Mouse (Mus musculus): ENCODE measurements around the gene Hs6st1. TPM values are rescaled to one million over a fixed set of nuclear protein-coding genes. Genes with fewer than 3 reads are reported as not detected.

The Hs6st1 gene
- polyA plus RNA-seq, 1 experiment from 2014 or later = 4.9 TPM

DNA sequence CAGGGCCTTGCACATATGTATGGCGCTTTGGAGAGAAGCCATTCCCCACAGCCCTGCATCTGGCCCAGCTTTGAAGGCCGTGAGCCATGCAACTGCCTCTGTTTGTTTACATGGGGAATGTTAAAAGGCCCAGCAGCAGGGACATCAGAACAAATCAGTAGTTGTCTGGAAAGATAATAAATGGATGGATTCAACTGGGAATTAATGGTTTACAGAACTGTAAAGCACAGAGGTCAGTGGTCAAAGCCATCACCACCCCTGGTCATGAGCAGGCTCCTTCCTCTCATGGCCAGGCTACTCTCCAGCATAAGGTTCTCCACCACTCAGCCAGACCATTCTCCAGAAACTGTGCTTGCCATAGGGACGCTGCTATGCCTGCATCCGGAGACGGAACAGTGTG is 7.5 kb downstream of the Hs6st1 start:
- no peak for DNase-seq (ENCODE audit: low spot score)
- Histone ChIP-seq H3K9me3 (replicated peaks) (no peaks in the 10 kb centered on the region), H3K4me3 (no peak overlapping the region), H3K27ac (replicated peaks) (no peak overlapping the region), H3K27me3 (ENCODE audit: low read depth, poor library complexity, severe bottlenecking) (no peaks in the 10 kb centered on the region), H3K36me3 (peaks cover 94% of the 10 kb centered on the region), H3K4me1 (peaks cover 76% of the 10 kb centered on the region)
- 88% methylated on average over 5 of the region's 5 CpGs for WGBS

DNA sequence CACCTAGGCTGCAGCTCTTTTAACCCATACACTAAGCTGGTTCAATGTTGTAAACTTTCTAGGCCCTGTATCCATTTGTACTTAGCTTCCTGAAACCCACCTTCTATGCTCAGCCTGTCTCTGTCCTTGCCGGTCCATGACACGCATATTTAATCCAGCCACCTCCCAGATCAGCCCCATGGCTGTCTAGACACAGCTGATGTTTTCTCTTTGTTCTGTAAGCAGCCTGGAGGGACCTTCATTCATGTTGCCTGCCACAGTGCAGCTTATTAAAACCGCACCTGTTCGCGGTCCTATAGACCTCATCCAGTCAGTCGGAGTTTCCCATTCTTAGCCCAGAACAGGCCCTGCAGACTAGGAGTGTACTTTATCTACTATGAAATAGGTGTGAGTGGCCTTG is 8.9 kb downstream of the Hs6st1 start:
- H3K27ac ChIP-seq (replicated peaks) = peak overlapping the region; percentile 63
- peaks cover 97% of the 10 kb centered on the region for H3K36me3 ChIP-seq
- no peaks in the 10 kb centered on the region for H3K9me3 ChIP-seq (replicated peaks)
- H3K4me1 ChIP-seq = peaks cover 63% of the 10 kb centered on the region
- WGBS = 83% methylated on average over 6 of the region's 6 CpGs
- H3K27me3 ChIP-seq (ENCODE audit: low read depth, poor library complexity, severe bottlenecking) = no peaks in the 10 kb centered on the region
- DNase-seq (ENCODE audit: low spot score) = no peak
- no peak overlapping the region for H3K4me3 ChIP-seq

DNA sequence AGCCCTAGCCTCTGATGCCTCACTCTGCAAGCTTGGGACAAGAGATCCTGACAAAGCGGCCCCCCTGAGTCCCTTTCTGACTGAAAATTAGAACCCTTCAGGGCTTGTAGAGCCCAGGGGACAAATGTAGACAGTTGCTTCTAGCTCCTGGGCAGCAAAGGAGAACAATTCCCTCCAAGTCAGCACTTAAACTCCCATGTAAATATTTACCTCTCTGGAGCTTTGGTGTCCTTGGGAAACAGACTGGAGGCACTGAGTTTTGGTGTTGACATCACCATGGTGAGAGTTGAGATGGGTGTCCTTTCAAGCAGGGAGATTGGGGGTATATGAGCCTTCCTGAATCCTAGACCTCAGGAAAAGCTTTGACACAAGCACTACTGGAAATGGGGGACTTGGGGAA is 10.1 kb downstream of the Hs6st1 start:
- Histone ChIP-seq H3K4me3 (no peak overlapping the region), H3K36me3 (peaks cover 98% of the 10 kb centered on the region), H3K4me1 (peaks cover 53% of the 10 kb centered on the region), H3K27me3 (ENCODE audit: low read depth, poor library complexity, severe bottlenecking) (no peaks in the 10 kb centered on the region), H3K27ac (replicated peaks) (peak overlapping the region; percentile 63), H3K9me3 (replicated peaks) (no peaks in the 10 kb centered on the region)
- 94% methylated on average over 1 of the region's 1 CpGs for WGBS
- no peak for DNase-seq (ENCODE audit: low spot score)

DNA sequence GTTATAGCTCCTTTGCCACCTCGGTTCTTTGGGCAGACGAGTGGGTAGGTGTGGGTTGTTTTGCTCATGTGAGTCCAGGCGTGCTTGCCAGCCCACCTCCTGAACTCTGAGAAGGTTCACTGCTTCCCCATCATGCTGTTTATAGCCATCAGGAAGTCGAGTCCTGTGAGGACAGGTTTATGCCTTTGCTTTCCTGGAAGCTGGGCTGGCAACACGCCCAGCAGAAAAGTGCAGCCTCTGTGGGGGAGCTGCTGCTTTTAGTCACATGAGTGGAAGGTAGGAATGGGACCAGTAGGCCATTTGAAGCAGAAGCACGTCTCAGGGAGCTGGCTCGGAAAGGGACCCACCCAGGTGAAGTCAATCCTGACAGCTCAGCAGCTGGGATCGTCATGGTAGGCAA is 11.5 kb downstream of the Hs6st1 start:
- 91% methylated on average over 8 of the region's 8 CpGs for WGBS
- Histone ChIP-seq H3K27me3 (ENCODE audit: low read depth, poor library complexity, severe bottlenecking) (no peaks in the 10 kb centered on the region), H3K36me3 (peaks cover 100% of the 10 kb centered on the region), H3K9me3 (replicated peaks) (no peaks in the 10 kb centered on the region), H3K27ac (replicated peaks) (no peak overlapping the region), H3K4me1 (peaks cover 42% of the 10 kb centered on the region), H3K4me3 (no peak overlapping the region)
- DNase-seq (ENCODE audit: low spot score) = no peak

DNA sequence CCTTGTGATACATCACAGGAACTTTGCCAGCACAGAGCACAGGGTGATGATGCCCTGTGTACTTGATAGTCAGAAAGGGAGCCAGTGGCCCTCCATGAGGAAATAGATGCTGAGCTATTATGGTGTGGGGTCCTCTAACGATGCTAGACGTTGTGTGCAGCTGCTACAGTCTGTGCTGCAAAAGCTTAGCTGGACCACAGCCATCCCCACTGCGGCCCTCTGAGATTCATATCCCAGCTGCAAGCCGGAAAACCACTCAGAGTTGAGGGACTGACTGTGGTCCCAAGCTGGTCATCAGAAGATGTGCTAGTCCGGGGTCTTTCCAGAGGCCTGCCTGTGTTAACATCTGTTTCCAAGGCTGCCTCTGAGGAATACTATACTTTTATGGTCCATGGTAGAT is 12.8 kb downstream of the Hs6st1 start:
- Histone ChIP-seq H3K27ac (replicated peaks) (no peak overlapping the region), H3K4me3 (no peak overlapping the region), H3K27me3 (ENCODE audit: low read depth, poor library complexity, severe bottlenecking) (no peaks in the 10 kb centered on the region), H3K36me3 (peaks cover 100% of the 10 kb centered on the region), H3K9me3 (replicated peaks) (peaks cover 4% of the 10 kb centered on the region; the same call in 1 of the 2 replicates), H3K4me1 (peaks cover 29% of the 10 kb centered on the region)
- DNase-seq (ENCODE audit: low spot score) = no peak
- 95% methylated on average over 5 of the region's 5 CpGs for WGBS

DNA sequence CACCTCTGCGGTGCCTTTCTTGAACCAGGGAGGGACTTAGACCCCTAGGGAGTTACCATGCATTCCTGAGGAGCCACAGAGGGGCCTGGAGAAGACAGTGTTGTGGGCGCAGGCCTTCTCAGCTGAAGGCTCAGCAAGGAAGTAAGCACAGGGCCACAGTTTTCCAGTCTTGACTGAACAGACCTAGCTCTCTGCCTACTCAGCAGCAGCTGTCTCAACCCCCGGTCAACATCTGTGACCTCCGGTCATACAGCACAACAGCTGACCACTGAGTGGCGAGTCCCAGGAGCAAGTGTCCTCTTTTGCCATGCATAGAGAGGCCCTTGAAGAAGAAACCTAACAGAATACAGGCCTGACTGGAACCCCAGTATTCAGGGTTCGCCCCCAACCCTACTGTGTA is 14.0 kb downstream of the Hs6st1 start:
- H3K4me3 ChIP-seq = no peak overlapping the region
- H3K4me1 ChIP-seq = peaks cover 17% of the 10 kb centered on the region
- H3K36me3 ChIP-seq = peaks cover 100% of the 10 kb centered on the region
- no peak for DNase-seq (ENCODE audit: low spot score)
- peaks cover 4% of the 10 kb centered on the region; the same call in 1 of the 2 replicates for H3K9me3 ChIP-seq (replicated peaks)
- no peaks in the 10 kb centered on the region for H3K27me3 ChIP-seq (ENCODE audit: low read depth, poor library complexity, severe bottlenecking)
- WGBS = 87% methylated on average over 6 of the region's 6 CpGs
- H3K27ac ChIP-seq (replicated peaks) = no peak overlapping the region

DNA sequence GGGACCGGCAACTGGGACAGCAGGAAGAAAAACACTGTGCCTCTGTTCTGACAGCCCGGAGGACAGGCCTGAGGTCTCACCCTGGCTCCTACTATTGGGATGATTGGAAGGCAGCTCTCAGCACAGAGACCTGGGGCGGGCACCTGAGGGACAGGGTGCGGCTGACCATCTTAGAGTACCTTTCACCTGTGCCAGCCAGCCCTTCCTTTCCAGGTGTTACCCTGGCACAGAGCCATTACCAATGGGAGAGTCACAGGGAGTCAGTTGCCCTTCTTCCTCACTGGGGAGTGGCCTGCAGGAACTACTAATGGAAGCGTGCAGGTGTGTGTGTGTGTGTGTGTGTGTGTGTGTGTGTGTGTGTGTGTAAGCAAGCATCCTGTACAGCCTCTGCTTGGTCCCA is 15.4 kb downstream of the Hs6st1 start:
- peaks cover 4% of the 10 kb centered on the region; the same call in 1 of the 2 replicates for H3K9me3 ChIP-seq (replicated peaks)
- peaks cover 87% of the 10 kb centered on the region for H3K36me3 ChIP-seq
- WGBS = 92% methylated on average over 5 of the region's 5 CpGs

DNA sequence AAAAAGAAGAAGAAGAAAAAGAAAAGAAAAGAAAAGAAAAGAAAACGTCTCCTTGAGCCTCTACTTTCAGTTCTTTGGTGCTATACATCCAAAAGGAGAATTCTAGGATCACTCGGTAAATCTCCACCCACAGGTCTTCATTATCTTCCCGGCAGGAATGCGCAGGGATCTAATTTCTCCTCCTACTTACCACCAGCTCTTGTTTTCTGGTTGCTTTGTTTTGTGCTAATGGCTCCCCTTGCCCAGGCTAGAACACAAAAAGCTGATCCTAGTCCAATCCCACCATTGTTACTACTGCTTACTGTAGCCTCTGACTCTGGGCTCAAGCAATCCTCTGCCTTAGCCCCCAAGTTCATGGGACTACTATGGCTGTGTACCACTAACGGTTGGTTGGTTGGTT is 16.9 kb downstream of the Hs6st1 start:
- Histone ChIP-seq H3K4me1 (peaks cover 31% of the 10 kb centered on the region), H3K36me3 (peaks cover 81% of the 10 kb centered on the region), H3K27ac (replicated peaks) (no peak overlapping the region), H3K9me3 (replicated peaks) (peaks cover 4% of the 10 kb centered on the region; the same call in 1 of the 2 replicates), H3K4me3 (no peak overlapping the region), H3K27me3 (ENCODE audit: low read depth, poor library complexity, severe bottlenecking) (no peaks in the 10 kb centered on the region)
- DNase-seq (ENCODE audit: low spot score) = no peak
- WGBS = 90% methylated on average over 5 of the region's 5 CpGs

More for the DNA sequence above, 15.4 kb downstream of the Hs6st1 start:
- DNase-seq (ENCODE audit: low spot score) = no peak
- Histone ChIP-seq H3K4me3 (no peak overlapping the region), H3K4me1 (peaks cover 16% of the 10 kb centered on the region), H3K27ac (replicated peaks) (no peak overlapping the region), H3K27me3 (ENCODE audit: low read depth, poor library complexity, severe bottlenecking) (no peaks in the 10 kb centered on the region)

DNA sequence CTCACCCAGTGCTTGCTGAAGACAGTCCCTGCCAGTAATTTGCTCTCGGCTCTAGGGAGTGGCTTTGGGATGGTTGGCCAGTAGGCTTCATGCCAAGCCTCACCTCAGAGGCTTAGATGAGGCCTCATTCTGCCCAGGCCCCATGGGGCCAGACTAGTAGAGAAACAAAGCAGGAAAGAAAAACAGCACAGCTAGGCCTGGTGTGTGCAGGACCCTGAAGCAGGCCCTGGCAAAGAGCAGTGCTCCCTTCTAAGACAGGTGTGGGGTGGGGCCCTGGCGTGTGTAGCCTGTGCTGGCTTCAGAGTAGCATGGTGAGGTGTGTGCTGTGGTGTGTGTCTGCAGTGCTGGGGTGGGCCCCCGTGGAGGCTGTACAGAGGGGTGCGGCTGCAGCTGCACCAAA is 20.2 kb downstream of the Hs6st1 start:
- Histone ChIP-seq H3K4me3 (no peak overlapping the region), H3K4me1 (peaks cover 41% of the 10 kb centered on the region), H3K36me3 (peaks cover 76% of the 10 kb centered on the region), H3K27me3 (ENCODE audit: low read depth, poor library complexity, severe bottlenecking) (no peaks in the 10 kb centered on the region), H3K9me3 (replicated peaks) (peaks cover 4% of the 10 kb centered on the region; the same call in 1 of the 2 replicates), H3K27ac (replicated peaks) (peak overlapping the region; percentile 63)
- 67% methylated on average over 4 of the region's 4 CpGs for WGBS
- DNase-seq (ENCODE audit: low spot score) = no peak

DNA sequence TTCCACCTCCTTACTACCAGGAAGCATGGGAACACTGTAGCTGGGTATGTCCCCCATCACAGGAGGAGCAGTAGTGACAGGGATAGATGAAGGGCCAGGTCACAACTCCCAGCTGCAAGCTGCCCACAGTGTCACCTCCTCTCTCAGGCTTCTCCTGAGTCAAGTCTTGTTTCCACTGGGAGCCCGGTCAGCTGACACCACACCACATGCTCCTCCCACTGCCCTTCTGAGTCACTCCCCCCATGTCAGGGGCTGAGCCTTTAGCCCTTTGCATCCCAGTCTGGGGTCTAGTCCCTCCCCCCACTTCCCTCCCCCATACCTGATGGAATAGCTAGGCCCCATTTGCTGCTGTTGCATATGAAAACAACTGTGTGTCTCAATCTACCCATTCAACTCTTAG is 21.3 kb downstream of the Hs6st1 start:
- Histone ChIP-seq H3K9me3 (replicated peaks) (peaks cover 4% of the 10 kb centered on the region; the same call in 1 of the 2 replicates), H3K4me3 (no peak overlapping the region), H3K36me3 (peaks cover 76% of the 10 kb centered on the region), H3K27me3 (ENCODE audit: low read depth, poor library complexity, severe bottlenecking) (no peaks in the 10 kb centered on the region), H3K27ac (replicated peaks) (peak overlapping the region; percentile 63; the same call in 1 of the 2 replicates), H3K4me1 (peaks cover 41% of the 10 kb centered on the region)
- 71% methylated on average over 1 of the region's 1 CpGs for WGBS
- DNase-seq (ENCODE audit: low spot score) = no peak

DNA sequence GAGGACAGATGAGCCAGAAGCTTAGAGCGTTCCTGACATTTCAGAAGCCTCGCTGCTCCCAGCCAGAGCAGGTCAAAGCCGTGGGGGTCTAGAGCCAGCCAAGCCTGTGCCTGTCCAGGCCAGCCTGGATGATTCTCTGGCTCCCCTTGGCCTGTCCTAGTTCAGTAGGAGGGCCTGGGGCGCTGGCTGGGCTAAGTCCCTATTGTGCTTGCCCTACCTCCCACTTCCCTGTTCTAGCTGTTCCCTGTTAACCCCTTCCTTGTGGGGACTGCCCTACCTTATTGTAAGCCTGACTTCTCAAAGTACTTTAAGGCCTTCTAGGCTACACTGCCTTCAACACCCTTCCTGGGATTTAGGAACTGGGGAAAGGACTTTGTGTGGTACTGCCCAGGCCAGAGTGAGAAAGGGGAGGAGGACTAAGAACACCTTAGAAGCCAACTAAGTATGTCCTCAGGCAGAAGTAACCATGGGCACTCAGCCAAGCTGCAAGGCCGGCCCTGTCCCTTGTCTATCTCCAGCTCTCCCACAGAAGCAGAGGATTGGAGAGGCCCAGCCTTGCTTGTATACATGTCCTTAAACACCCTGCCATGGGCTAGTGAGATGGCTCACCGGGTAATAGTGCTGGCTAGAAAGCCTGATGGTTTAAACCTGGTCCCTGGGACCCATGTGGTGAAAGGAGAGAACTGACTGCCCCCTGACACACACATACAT is 22.0 kb downstream of the Hs6st1 start:
- peaks cover 76% of the 10 kb centered on the region for H3K36me3 ChIP-seq
- no peaks in the 10 kb centered on the region for H3K27me3 ChIP-seq (ENCODE audit: low read depth, poor library complexity, severe bottlenecking)
- H3K4me3 ChIP-seq = no peak overlapping the region
- H3K27ac ChIP-seq (replicated peaks) = peak overlapping the region; percentile 7; the same call in 1 of the 2 replicates
- H3K4me1 ChIP-seq = peaks cover 41% of the 10 kb centered on the region
- DNase-seq (ENCODE audit: low spot score) = no peak
- peaks cover 4% of the 10 kb centered on the region; the same call in 1 of the 2 replicates for H3K9me3 ChIP-seq (replicated peaks)
- 74% methylated on average over 6 of the region's 6 CpGs for WGBS

DNA sequence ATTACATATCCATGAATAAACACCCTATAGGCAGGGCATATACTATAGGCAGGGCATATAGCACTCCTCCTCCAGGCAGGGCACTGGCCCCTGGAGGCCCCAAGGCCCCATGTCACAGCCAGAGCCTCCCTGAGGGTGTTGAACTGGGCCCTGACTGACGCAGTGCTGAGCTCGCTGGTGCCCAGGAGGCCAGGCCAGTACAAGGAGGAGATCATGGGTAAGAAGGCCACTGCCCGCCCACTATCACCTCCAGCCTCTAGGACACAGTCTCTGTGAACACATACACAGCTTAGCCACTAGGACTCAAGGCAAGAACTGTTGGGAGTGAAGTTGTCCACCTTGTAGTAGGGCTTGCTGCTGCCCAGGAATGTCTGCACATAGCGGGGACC is 22.5 kb downstream of the Hs6st1 start:
- WGBS = 93% methylated on average over 4 of the region's 4 CpGs
- H3K36me3 ChIP-seq = peaks cover 76% of the 10 kb centered on the region

DNA sequence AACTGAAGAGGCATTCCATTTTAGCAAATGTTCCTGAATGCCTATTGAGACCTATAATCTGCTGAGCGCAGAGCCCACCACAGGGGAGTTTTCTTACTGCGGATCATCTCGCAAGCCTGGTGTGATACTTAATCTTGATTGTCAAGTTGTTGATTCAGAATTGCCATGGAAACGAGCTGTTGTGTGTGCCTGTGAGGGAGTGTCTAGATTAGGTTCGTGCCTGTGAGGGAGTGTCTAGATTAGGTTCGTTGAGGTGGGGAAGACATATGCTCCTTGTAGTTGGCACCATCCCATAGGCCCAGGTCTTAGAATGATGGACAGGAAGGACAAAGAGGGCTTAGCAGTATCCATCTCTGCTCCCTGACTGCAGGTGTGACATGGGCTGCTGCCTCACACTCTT is 23.0 kb downstream of the Hs6st1 start:
- Histone ChIP-seq H3K9me3 (replicated peaks) (no peaks in the 10 kb centered on the region), H3K36me3 (peaks cover 76% of the 10 kb centered on the region), H3K27me3 (ENCODE audit: low read depth, poor library complexity, severe bottlenecking) (no peaks in the 10 kb centered on the region), H3K4me3 (no peak overlapping the region), H3K4me1 (peaks cover 41% of the 10 kb centered on the region), H3K27ac (replicated peaks) (no peak overlapping the region)
- 76% methylated on average over 6 of the region's 6 CpGs for WGBS
- DNase-seq (ENCODE audit: low spot score) = no peak

More for the DNA sequence above, 22.5 kb downstream of the Hs6st1 start:
- Histone ChIP-seq H3K4me3 (no peak overlapping the region), H3K9me3 (replicated peaks) (peaks cover 2% of the 10 kb centered on the region; the same call in 1 of the 2 replicates), H3K27ac (replicated peaks) (peak overlapping the region; percentile 7; the same call in 1 of the 2 replicates), H3K27me3 (ENCODE audit: low read depth, poor library complexity, severe bottlenecking) (no peaks in the 10 kb centered on the region), H3K4me1 (peaks cover 41% of the 10 kb centered on the region)
- DNase-seq (ENCODE audit: low spot score) = no peak
